Comparison of ENCODE assay signal across 16 mouse cellular contexts in the genomic region with DNA sequence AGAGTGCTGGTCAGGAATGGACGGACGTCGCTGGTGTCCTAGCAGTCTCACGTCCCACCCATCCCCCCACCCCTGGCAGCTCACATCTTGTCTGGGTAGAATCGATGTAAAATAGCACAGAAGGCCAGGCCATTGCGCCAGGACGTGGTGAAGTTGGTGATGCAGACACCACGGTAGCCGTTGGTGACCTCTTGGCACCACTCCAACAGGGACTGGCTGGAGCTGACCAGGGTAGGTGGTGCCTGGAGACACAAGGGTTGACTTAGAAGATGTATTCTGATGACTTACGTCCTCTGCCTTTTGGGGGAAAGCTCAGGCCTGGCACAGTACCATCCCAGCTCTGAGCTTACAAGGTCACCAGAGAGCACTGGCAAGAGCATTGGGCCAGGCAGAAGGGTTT. TPM values are rescaled to one million over a fixed set of nuclear protein-coding genes. Genes with fewer than 3 reads are reported as not detected.
DNase-seq lines count a peak whose midpoint lies in the region; ATAC-seq and TF ChIP-seq lines count a peak whose summit lies in the region.
"Had no signal": no experiment of that assay in that cellular context is flagged by ENCODE, and none has a peak within 500 bp of the region (broad histone marks: within the 10 kb centered on the region; RNA-seq: fewer than 3 reads in every experiment).

No protein-coding gene starts in this region.

- WGBS in forebrain, embryonic 12.5 days = 65% methylated on average over 10 of the region's 10 CpGs
- 65% methylated on average over 10 of the region's 10 CpGs for WGBS in forebrain, embryonic 10.5 days
- 35% methylated on average over 10 of the region's 10 CpGs for WGBS in liver, adult 2 months
- WGBS in liver, postnatal 0 days (ENCODE audit: insufficient replicate concordance) = 64% methylated on average over 10 of the region's 10 CpGs
- 56% methylated on average over 10 of the region's 10 CpGs for WGBS in hindbrain, embryonic 13.5 days
- WGBS in midbrain, embryonic 16.5 days = 49% methylated on average over 10 of the region's 10 CpGs

- H3K4me2 ChIP-seq in forebrain, embryonic 12.5 days = no peak overlapping the region
- H3K4me2 ChIP-seq in liver, postnatal 0 days (ENCODE audit: low read depth, low read length) = no peak overlapping the region
- no peak overlapping the region for H3K4me2 ChIP-seq in hindbrain, embryonic 13.5 days
- peak overlapping the region; percentile 52 for H3K4me2 ChIP-seq in midbrain, embryonic 16.5 days (ENCODE audit: low read length)
- H3K4me2 ChIP-seq: limb, embryonic 15.5 days had no signal

- no peak for TF ChIP-seq POLR2A in liver, adult 2 months (IDR thresholded peaks at IDR 0.05; ENCODE audit: extremely low read depth, insufficient read depth, low read length)

- no peaks in the 10 kb centered on the region for H3K9me3 ChIP-seq in forebrain, embryonic 12.5 days
- no peaks in the 10 kb centered on the region for H3K9me3 ChIP-seq in forebrain, embryonic 10.5 days
- no peaks in the 10 kb centered on the region for H3K9me3 ChIP-seq in liver, postnatal 0 days (ENCODE audit: low read length)
- no peaks in the 10 kb centered on the region for H3K9me3 ChIP-seq in hindbrain, embryonic 13.5 days
- H3K9me3 ChIP-seq in midbrain, embryonic 16.5 days (replicated peaks; ENCODE audit: control insufficient read depth, low read length, poor library complexity, severe bottlenecking) = no peaks in the 10 kb centered on the region
- H3K9me3 ChIP-seq: limb, embryonic 15.5 days; stomach, embryonic 15.5 days had no signal

- no peak for TF ChIP-seq CTCF in liver, adult 2 months (IDR thresholded peaks at IDR 0.05; ENCODE audit: low read depth, low read length)
- no peak for TF ChIP-seq CTCF in liver, postnatal 0 days (IDR thresholded peaks at IDR 0.05; ENCODE audit: low read depth)

- no peak overlapping the region for H3K9ac ChIP-seq in forebrain, embryonic 12.5 days
- H3K9ac ChIP-seq in liver, adult 2 months (ENCODE audit: low read depth, low read length) = no peak overlapping the region
- no peak overlapping the region; the same call in 1 of the 2 replicates for H3K9ac ChIP-seq in liver, postnatal 0 days (replicated peaks)
- H3K9ac ChIP-seq in hindbrain, embryonic 13.5 days = peak overlapping the region; percentile 56; the same call in 1 of the 2 replicates
- H3K9ac ChIP-seq in midbrain, embryonic 16.5 days (ENCODE audit: low read depth, low read length) = peak overlapping the region; percentile 60; the same call in 1 of the 2 replicates
- H3K9ac ChIP-seq: limb, embryonic 15.5 days; stomach, embryonic 15.5 days had no signal

- H3K36me3 ChIP-seq in forebrain, embryonic 12.5 days (replicated peaks) = peaks cover 74% of the 10 kb centered on the region
- H3K36me3 ChIP-seq in forebrain, embryonic 10.5 days (replicated peaks) = peaks cover 68% of the 10 kb centered on the region
- H3K36me3 ChIP-seq in liver, adult 2 months (ENCODE audit: control insufficient read depth, insufficient read depth, low read length) = peaks cover 2% of the 10 kb centered on the region; the same call in 1 of the 2 replicates
- H3K36me3 ChIP-seq in liver, postnatal 0 days (replicated peaks; ENCODE audit: insufficient read depth, low read length) = peaks cover 97% of the 10 kb centered on the region
- peaks cover 70% of the 10 kb centered on the region for H3K36me3 ChIP-seq in hindbrain, embryonic 13.5 days
- H3K36me3 ChIP-seq in midbrain, embryonic 16.5 days (ENCODE audit: control insufficient read depth, insufficient read depth, low read length) = peaks cover 14% of the 10 kb centered on the region

- 0 out of 2 replicates have a peak, but pooled peaks have one; percentile 22 for ATAC-seq in forebrain, embryonic 12.5 days (ENCODE audit: low FRiP score)
- no peak for ATAC-seq in liver, postnatal 0 days
- no peak for ATAC-seq in hindbrain, embryonic 13.5 days (ENCODE audit: low FRiP score)
- no peak for ATAC-seq in midbrain, embryonic 16.5 days

- no peak overlapping the region for H3K4me3 ChIP-seq in forebrain, embryonic 12.5 days (replicated peaks)
- H3K4me3 ChIP-seq in forebrain, embryonic 10.5 days = no peak overlapping the region
- H3K4me3 ChIP-seq in liver, adult 2 months (ENCODE audit: insufficient read depth, low read depth, low read length) = no peak overlapping the region
- no peak overlapping the region for H3K4me3 ChIP-seq in liver, postnatal 0 days (ENCODE audit: low read depth, low read length)
- no peak overlapping the region for H3K4me3 ChIP-seq in hindbrain, embryonic 13.5 days
- H3K4me3 ChIP-seq in midbrain, embryonic 16.5 days (ENCODE audit: low read depth, low read length) = no peak overlapping the region
- H3K4me3 ChIP-seq: heart, adult 2 months; limb, embryonic 15.5 days; stomach, embryonic 15.5 days had no signal

- no peak for TF ChIP-seq EP300 in liver, postnatal 0 days (IDR thresholded peaks at IDR 0.05; ENCODE audit: low read depth)

- H3K27ac ChIP-seq in forebrain, embryonic 12.5 days = 0 out of 2 replicates have a peak overlapping the region, but pooled peaks have one; percentile 26
- H3K27ac ChIP-seq in forebrain, embryonic 10.5 days = no peak overlapping the region
- H3K27ac ChIP-seq in liver, adult 2 months (replicated peaks; ENCODE audit: insufficient read depth, low read depth, low read length) = no peak overlapping the region
- H3K27ac ChIP-seq in liver, postnatal 0 days (ENCODE audit: low read depth) = no peak overlapping the region
- 0 out of 2 replicates have a peak overlapping the region, but pooled peaks have one; percentile 19 for H3K27ac ChIP-seq in hindbrain, embryonic 13.5 days
- peak overlapping the region; percentile 48 for H3K27ac ChIP-seq in midbrain, embryonic 16.5 days (ENCODE audit: low read length)
- H3K27ac ChIP-seq: heart, adult 2 months; limb, embryonic 15.5 days; stomach, embryonic 15.5 days had no signal

- 0 out of 2 replicates have a peak, but pooled peaks cover 6% of the 10 kb centered on the region for H3K27me3 ChIP-seq in forebrain, embryonic 12.5 days
- peaks cover 24% of the 10 kb centered on the region; the same call in 1 of the 2 replicates for H3K27me3 ChIP-seq in forebrain, embryonic 10.5 days (ENCODE audit: poor library complexity, severe bottlenecking)
- no peaks in the 10 kb centered on the region for H3K27me3 ChIP-seq in liver, adult 2 months (ENCODE audit: control insufficient read depth, insufficient read depth, low read length)
- no peaks in the 10 kb centered on the region for H3K27me3 ChIP-seq in liver, postnatal 0 days (ENCODE audit: insufficient read depth, low read length)
- no peaks in the 10 kb centered on the region for H3K27me3 ChIP-seq in hindbrain, embryonic 13.5 days
- no peaks in the 10 kb centered on the region for H3K27me3 ChIP-seq in midbrain, embryonic 16.5 days (ENCODE audit: control insufficient read depth, insufficient read depth, low read depth, low read length)
- H3K27me3 ChIP-seq: limb, embryonic 15.5 days; stomach, embryonic 15.5 days had no signal

- peaks cover 26% of the 10 kb centered on the region for H3K4me1 ChIP-seq in forebrain, embryonic 12.5 days
- H3K4me1 ChIP-seq in forebrain, embryonic 10.5 days = peaks cover 37% of the 10 kb centered on the region
- 0 out of 2 replicates have a peak, but pooled peaks cover 3% of the 10 kb centered on the region for H3K4me1 ChIP-seq in liver, adult 2 months (ENCODE audit: control insufficient read depth, insufficient read depth, low read length)
- peaks cover 21% of the 10 kb centered on the region for H3K4me1 ChIP-seq in liver, postnatal 0 days (ENCODE audit: insufficient read depth)
- H3K4me1 ChIP-seq in hindbrain, embryonic 13.5 days (replicated peaks) = peaks cover 26% of the 10 kb centered on the region
- H3K4me1 ChIP-seq in midbrain, embryonic 16.5 days (ENCODE audit: control insufficient read depth, insufficient read depth, low read length) = peaks cover 23% of the 10 kb centered on the region

- H3K79me2 ChIP-seq in liver, adult 2 months (ENCODE audit: control insufficient read depth, insufficient read depth, low read length) = no peaks in the 10 kb centered on the region

- no peak for DNase-seq in forebrain, embryonic 10.5 days (ENCODE audit: extremely low spot score, low spot score)
- DNase-seq in liver, adult 2 months (ENCODE audit: extremely low read depth, low read depth, low spot score) = peak; percentile 40
- DNase-seq in liver, postnatal 0 days = no peak
- no peak for DNase-seq in retina, embryonic 14.5 days (ENCODE audit: low spot score)
- DNase-seq in frontal cortex, adult 2 months (ENCODE audit: extremely low spot score in 1 of 2, low spot score in 1 of 2) = no peak
- DNase-seq: cerebellum, adult 11-12 months had no signal

RNA-seq across cellular contexts. Expression of gene Ehbp1l1, which starts 9.2 kb away (rescaled TPM):
- polyA plus RNA-seq in forebrain, embryonic 12.5 days (2016; fragmentation: Nextera tagmentation; extraction: Ambion mirVana) = 6.1 and 6.7 TPM in 2 replicates
- 6.6 and 8.4 TPM in 2 replicates for polyA plus RNA-seq in forebrain, embryonic 10.5 days (2016; fragmentation: Nextera tagmentation; extraction: Ambion mirVana)
- 5.1 and 5.8 TPM in 2 replicates for total RNA-seq in liver, adult 2 months (2014; rRNA removed)
- 5.3 and 8.3 TPM in 2 replicates for polyA plus RNA-seq in liver, adult 2 months (2012; rRNA removed)
- 38.5 and 42.5 TPM in 2 replicates for polyA plus RNA-seq in liver, postnatal 0 days (2015; fragmentation: Nextera tagmentation; extraction: Ambion mirVana)
- 6.7 and 10.1 TPM in 2 replicates for polyA plus RNA-seq in hindbrain, embryonic 13.5 days (2015; fragmentation: Nextera tagmentation; extraction: Ambion mirVana)
- 31.3 and 38.6 TPM in 2 replicates for polyA plus RNA-seq in midbrain, embryonic 16.5 days (2015; fragmentation: Nextera tagmentation; extraction: Ambion mirVana)
- polyA plus RNA-seq in frontal cortex, adult 2 months (2012; rRNA removed) = 16.8 and 18.8 TPM in 2 replicates

RNA-seq across cellular contexts. Expression of gene Fam89b, which starts 12.5 kb away (rescaled TPM):
- polyA plus RNA-seq in forebrain, embryonic 12.5 days (2016; fragmentation: Nextera tagmentation; extraction: Ambion mirVana) = 170 and 172 TPM in 2 replicates
- polyA plus RNA-seq in forebrain, embryonic 10.5 days (2016; fragmentation: Nextera tagmentation; extraction: Ambion mirVana) = 120 and 127 TPM in 2 replicates
- total RNA-seq in liver, adult 2 months (2014; rRNA removed) = 6.8 and 9.9 TPM in 2 replicates
- 51.7 and 56.6 TPM in 2 replicates for polyA plus RNA-seq in liver, adult 2 months (2012; rRNA removed)
- polyA plus RNA-seq in liver, postnatal 0 days (2015; fragmentation: Nextera tagmentation; extraction: Ambion mirVana) = 28.9 and 31.0 TPM in 2 replicates
- 184 and 187 TPM in 2 replicates for polyA plus RNA-seq in hindbrain, embryonic 13.5 days (2015; fragmentation: Nextera tagmentation; extraction: Ambion mirVana)
- 116 and 131 TPM in 2 replicates for polyA plus RNA-seq in midbrain, embryonic 16.5 days (2015; fragmentation: Nextera tagmentation; extraction: Ambion mirVana)
- polyA plus RNA-seq in frontal cortex, adult 2 months (2012; rRNA removed) = 56.1 and 65.8 TPM in 2 replicates

RNA-seq across cellular contexts. Expression of gene Kcnk7, which starts 12.8 kb away (rescaled TPM):
- 0.29 TPM in 1 of 2 replicates, not detected in the other for polyA plus RNA-seq in forebrain, embryonic 12.5 days (2016; fragmentation: Nextera tagmentation; extraction: Ambion mirVana)
- polyA plus RNA-seq in forebrain, embryonic 10.5 days (2016; fragmentation: Nextera tagmentation; extraction: Ambion mirVana) = 0.19 TPM in 1 of 2 replicates, not detected in the other
- total RNA-seq in liver, adult 2 months (2014; rRNA removed) = not detected in 2 replicates
- polyA plus RNA-seq in liver, adult 2 months (2012; rRNA removed) = 0.09 TPM in 1 of 2 replicates, not detected in the other
- polyA plus RNA-seq in liver, postnatal 0 days (2015; fragmentation: Nextera tagmentation; extraction: Ambion mirVana) = 0.17 and 0.18 TPM in 2 replicates
- 0.44 and 0.63 TPM in 2 replicates for polyA plus RNA-seq in hindbrain, embryonic 13.5 days (2015; fragmentation: Nextera tagmentation; extraction: Ambion mirVana)
- polyA plus RNA-seq in midbrain, embryonic 16.5 days (2015; fragmentation: Nextera tagmentation; extraction: Ambion mirVana) = 0.15 TPM in 1 of 2 replicates, not detected in the other
- polyA plus RNA-seq in frontal cortex, adult 2 months (2012; rRNA removed) = 0.22 and 0.27 TPM in 2 replicates
- total RNA-seq: adrenal gland, postnatal 36 days; heart, adult 2 months; hematopoietic stem cell, adult 5-6 weeks had no signal
- polyA plus RNA-seq: heart, adult 2 months; large intestine, adult 2 months; neural tube, embryonic 14.5 days had no signal

RNA-seq across cellular contexts. Expression of gene Ltbp3, which starts 23.7 kb away (rescaled TPM):
- polyA plus RNA-seq in forebrain, embryonic 12.5 days (2016; fragmentation: Nextera tagmentation; extraction: Ambion mirVana) = 10.0 and 12.0 TPM in 2 replicates
- 2.6 and 4.9 TPM in 2 replicates for polyA plus RNA-seq in forebrain, embryonic 10.5 days (2016; fragmentation: Nextera tagmentation; extraction: Ambion mirVana)
- 1.2 and 2.1 TPM in 2 replicates for total RNA-seq in liver, adult 2 months (2014; rRNA removed)
- polyA plus RNA-seq in liver, adult 2 months (2012; rRNA removed) = 3.4 and 3.6 TPM in 2 replicates
- 1.3 and 1.4 TPM in 2 replicates for polyA plus RNA-seq in liver, postnatal 0 days (2015; fragmentation: Nextera tagmentation; extraction: Ambion mirVana)
- 10.6 and 11.2 TPM in 2 replicates for polyA plus RNA-seq in hindbrain, embryonic 13.5 days (2015; fragmentation: Nextera tagmentation; extraction: Ambion mirVana)
- polyA plus RNA-seq in midbrain, embryonic 16.5 days (2015; fragmentation: Nextera tagmentation; extraction: Ambion mirVana) = 9.3 and 9.6 TPM in 2 replicates
- 81.5 and 87.8 TPM in 2 replicates for polyA plus RNA-seq in frontal cortex, adult 2 months (2012; rRNA removed)

RNA-seq across cellular contexts. Expression of gene Pcnx3, which starts 28.2 kb away (rescaled TPM):
- polyA plus RNA-seq in forebrain, embryonic 12.5 days (2016; fragmentation: Nextera tagmentation; extraction: Ambion mirVana) = 32.4 and 35.1 TPM in 2 replicates
- 26.8 and 27.1 TPM in 2 replicates for polyA plus RNA-seq in forebrain, embryonic 10.5 days (2016; fragmentation: Nextera tagmentation; extraction: Ambion mirVana)
- 7.6 and 14.0 TPM in 2 replicates for total RNA-seq in liver, adult 2 months (2014; rRNA removed)
- polyA plus RNA-seq in liver, adult 2 months (2012; rRNA removed) = 44.8 and 63.8 TPM in 2 replicates
- polyA plus RNA-seq in liver, postnatal 0 days (2015; fragmentation: Nextera tagmentation; extraction: Ambion mirVana) = 5.2 and 5.6 TPM in 2 replicates
- polyA plus RNA-seq in hindbrain, embryonic 13.5 days (2015; fragmentation: Nextera tagmentation; extraction: Ambion mirVana) = 21.3 and 24.4 TPM in 2 replicates
- 23.9 and 25.3 TPM in 2 replicates for polyA plus RNA-seq in midbrain, embryonic 16.5 days (2015; fragmentation: Nextera tagmentation; extraction: Ambion mirVana)
- polyA plus RNA-seq in frontal cortex, adult 2 months (2012; rRNA removed) = 68.4 and 72.5 TPM in 2 replicates

Comparison
In these comparisons a context has a peak if more than half of its experiments do, and no peak if none do; other contexts are left out.
1. H3K27ac ChIP-seq: peak in forebrain, embryonic 12.5 days (single experiment), hindbrain, embryonic 13.5 days (single experiment) and midbrain, embryonic 16.5 days (single experiment); none in forebrain, embryonic 10.5 days (single experiment), liver, adult 2 months (single experiment) and liver, postnatal 0 days (single experiment).
2. H3K9ac ChIP-seq: peak in hindbrain, embryonic 13.5 days (single experiment) and midbrain, embryonic 16.5 days (single experiment); none in forebrain, embryonic 12.5 days (single experiment), liver, adult 2 months (single experiment) and liver, postnatal 0 days (single experiment).